Mouse (Mus musculus) cerebellum, adult 2 months (tissue): ENCODE measurements at regions not wholly inside any gene's neighbourhood (a gene's known extent, or its start where the extent isn't known, plus 50 kb on each side); places are given as distances from the start of the nearest gene placed in this dataset.

Experiments
- CTCF ChIP-seq: fragments of 200-500 bp; IDR thresholded peaks from 2 replicates; pipeline ENCODE4 v1.5.1; 2011; ENCODE audit warnings: low read depth, mild to moderate bottlenecking, control low read depth, low read length, moderate library complexity, borderline replicate concordance; ENCODE audit not compliant: insufficient read depth
- POLR2A ChIP-seq: fragments of 200-500 bp; IDR thresholded peaks from 2 replicates; pipeline ENCODE4 v1.6.1; 2011; ENCODE audit warnings: low read length, control low read depth, borderline replicate concordance; ENCODE audit not compliant: insufficient read depth

GRCm38 (mm10) chr1:89301151-89301550 lies 153.5 kb upstream of the Agap1 start:
- no peak for TF ChIP-seq CTCF
- no peak for TF ChIP-seq POLR2A
